Mouse (Mus musculus) forebrain, embryonic 14.5 days (tissue): ENCODE data around the gene Zfp326. TPM values are rescaled to one million over a fixed set of nuclear protein-coding genes. Genes with fewer than 3 reads are reported as not detected.

Experiments used
- ATAC-seq: fragments of 200-750 bp; cut with Nextera tagmentation; 2 replicates; pipeline ENCODE4 v1.8.0; 2017; ENCODE audit warnings: mild to moderate bottlenecking, moderate library complexity
- DNase-seq: peaks from one replicate; pipeline ENCODE4 v3.0.0-alpha.2; 2015; ENCODE audit warnings: low spot score
- H3K27ac ChIP-seq: fragments of 300-500 bp; sonication (generic); 2 replicates; pipeline ENCODE4 v1.5.1; 2014; ENCODE audit warnings: low read depth, mild to moderate bottlenecking, control low read depth, low read length, moderate library complexity
- H3K27me3 ChIP-seq: fragments of 300-500 bp; sonication (generic); replicated peaks from 2 replicates; pipeline ENCODE4 v1.6.1; 2014; ENCODE audit warnings: low read length, control low read depth, mixed read lengths; ENCODE audit not compliant: control insufficient read depth, insufficient read depth
- H3K36me3 ChIP-seq: fragments of 300-500 bp; sonication (generic); 2 replicates; pipeline ENCODE4 v1.6.1; 2014; ENCODE audit warnings: low read length, control low read depth; ENCODE audit not compliant: control insufficient read depth, insufficient read depth
- H3K4me1 ChIP-seq: fragments of 300-500 bp; sonication (generic); 2 replicates; pipeline ENCODE4 v1.6.1; 2014; ENCODE audit warnings: antibody characterized with exemption, low read length, control low read depth; ENCODE audit not compliant: control insufficient read depth, insufficient read depth
- H3K4me2 ChIP-seq: fragments of 300-500 bp; sonication (generic); 2 replicates; pipeline ENCODE4 v1.6.1; 2014; ENCODE audit warnings: mild to moderate bottlenecking, control low read depth, low read length
- H3K4me3 ChIP-seq: fragments of 300-500 bp; sonication (generic); 2 replicates; pipeline ENCODE4 v1.5.1; 2014; ENCODE audit warnings: low read depth, low read length, control low read depth
- H3K9ac ChIP-seq: fragments of 300-500 bp; sonication (generic); 2 replicates; pipeline ENCODE4 v1.6.1; 2014; ENCODE audit warnings: mild to moderate bottlenecking, low read length, control low read depth, moderate library complexity
- H3K9me3 ChIP-seq: fragments of 300-500 bp; sonication (generic); replicated peaks from 2 replicates; pipeline ENCODE4 v1.6.1; 2016; ENCODE audit warnings: low read length, control low read depth, mixed read lengths; ENCODE audit not compliant: control insufficient read depth
- WGBS: fragments of 180-500 bp; shearing (Covaris S2); extraction: QIAGEN DNeasy Blood & Tissue Kit; methylation state at CpG from one replicate; pipeline ENCODE4 v1.1.7; 2014; 5-methylcytosine and 5-hydroxymethylcytosine counted together
- polyA plus RNA-seq: library from polyadenylated mRNA; unstranded; fragments of >200 nt; fragmentation: Nextera tagmentation; extraction: Ambion mirVana; gene quantifications from 2 replicates; pipeline ENCODE4 v1.2.1, GENCODE M21; 2014

Zfp326 gene
- polyA plus RNA-seq, 1 experiment from 2014 or later, result 29.6 TPM

DNA sequence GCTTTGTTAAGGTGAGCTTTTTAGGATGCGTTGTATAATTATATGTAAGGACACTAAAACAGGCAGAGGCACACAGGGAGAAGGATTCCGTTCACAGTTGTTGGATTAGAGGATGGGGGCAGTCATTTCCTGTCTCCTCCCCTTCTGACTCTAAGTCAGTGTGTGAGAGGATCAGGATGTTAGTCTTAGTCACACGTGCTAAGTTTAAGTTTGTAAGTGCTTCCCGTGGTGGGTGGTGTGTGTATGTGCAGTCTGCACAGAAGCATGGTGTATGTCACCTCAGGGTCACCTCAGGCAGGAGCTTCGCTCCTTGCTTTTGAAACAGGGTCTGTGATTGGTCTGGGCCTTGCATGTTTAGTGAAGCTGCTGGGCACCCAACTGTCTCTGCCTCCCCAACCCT is 35.1 kb downstream of the Zfp326 start:
- no peak overlapping the region for H3K4me3 ChIP-seq
- H3K4me1 ChIP-seq, result no peaks in the 10 kb centered on the region
- no peak overlapping the region for H3K4me2 ChIP-seq
- no peak overlapping the region for H3K27ac ChIP-seq
- H3K9me3 ChIP-seq, result no peaks in the 10 kb centered on the region
- no peaks in the 10 kb centered on the region for H3K27me3 ChIP-seq
- no peak for DNase-seq
- no peak for ATAC-seq
- H3K36me3 ChIP-seq, result peaks cover 81% of the 10 kb centered on the region
- 89% methylated on average over 5 of the region's 5 CpGs for WGBS
- H3K9ac ChIP-seq, result no peak overlapping the region

DNA sequence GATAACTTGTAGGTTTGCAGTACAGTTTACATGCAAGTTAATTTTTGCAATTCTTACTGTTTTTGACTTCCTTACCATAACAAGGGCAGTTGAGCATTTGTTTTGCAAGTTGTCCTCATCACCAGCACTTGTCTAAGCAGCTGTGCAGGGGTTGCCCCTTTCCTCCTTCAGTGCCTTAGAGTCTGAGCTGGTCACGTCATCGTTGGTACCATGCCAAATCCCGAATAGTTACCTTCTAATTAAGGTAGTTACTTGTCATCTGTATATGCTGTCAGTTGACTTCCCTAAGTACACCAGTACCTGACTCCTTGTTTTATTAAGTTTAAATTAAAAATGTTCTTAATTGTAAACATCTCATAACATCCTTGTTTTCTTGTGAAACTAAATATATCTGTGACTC is 41.0 kb downstream of the Zfp326 start:
- H3K4me2 ChIP-seq, result no peak overlapping the region
- H3K4me1 ChIP-seq, result no peaks in the 10 kb centered on the region
- H3K36me3 ChIP-seq, result peaks cover 54% of the 10 kb centered on the region
- ATAC-seq (no peak), DNase-seq (no peak)
- H3K4me3 ChIP-seq, result no peak overlapping the region
- no peak overlapping the region for H3K9ac ChIP-seq
- H3K9me3 ChIP-seq, result no peaks in the 10 kb centered on the region
- H3K27ac ChIP-seq, result no peak overlapping the region
- 82% methylated on average over 3 of the region's 3 CpGs for WGBS
- no peaks in the 10 kb centered on the region for H3K27me3 ChIP-seq

- no peak for ATAC-seq
- peaks cover 45% of the 10 kb centered on the region for H3K36me3 ChIP-seq
Measured at GRCm38 (mm10) chr5:105918289-105918688, 41.9 kb downstream of the Zfp326 start.

GRCm38 (mm10) chr5:105922818-105923487 is 46.6 kb downstream of the Zfp326 start:
- Histone ChIP-seq H3K27ac (no peak overlapping the region), H3K4me3 (no peak overlapping the region)
- no peak for ATAC-seq

More at GRCm38 (mm10) chr5:105918289-105918688, 41.9 kb downstream of the Zfp326 start:
- WGBS, result 84% methylated on average over 6 of the region's 6 CpGs
- H3K27me3 ChIP-seq, result no peaks in the 10 kb centered on the region
- no peak overlapping the region for H3K4me2 ChIP-seq
- no peak overlapping the region for H3K27ac ChIP-seq
- no peaks in the 10 kb centered on the region for H3K4me1 ChIP-seq
- H3K4me3 ChIP-seq, result no peak overlapping the region
- no peaks in the 10 kb centered on the region for H3K9me3 ChIP-seq
- H3K9ac ChIP-seq, result no peak overlapping the region
- DNase-seq, result no peak

DNA sequence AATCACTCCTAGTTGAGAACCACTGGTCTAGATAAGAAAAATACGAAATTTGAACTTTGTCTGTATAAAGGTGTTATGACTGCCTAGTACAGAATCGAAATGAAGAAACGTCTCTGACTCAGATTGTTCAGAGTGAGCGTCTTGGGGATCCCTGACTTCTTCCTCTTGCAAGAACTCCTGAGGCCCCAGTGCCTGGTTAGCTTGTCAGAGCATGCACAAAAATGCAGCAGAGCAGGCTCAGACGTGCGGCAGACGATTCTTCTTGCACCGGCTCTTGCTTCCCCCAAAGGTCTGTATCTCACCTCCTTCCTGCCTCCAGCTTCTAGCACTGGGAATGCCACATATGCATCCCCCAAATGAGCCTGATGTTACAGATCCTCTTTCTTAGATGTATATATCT is 48.0 kb downstream of the Zfp326 start:
- H3K36me3 ChIP-seq, result peaks cover 9% of the 10 kb centered on the region; the same call in 1 of the 2 replicates

More at GRCm38 (mm10) chr5:105922818-105923487, 46.6 kb downstream of the Zfp326 start:
- Histone ChIP-seq H3K4me1 (no peaks in the 10 kb centered on the region), H3K4me2 (no peak overlapping the region), H3K9ac (no peak overlapping the region), H3K9me3 (no peaks in the 10 kb centered on the region), H3K27me3 (no peaks in the 10 kb centered on the region), H3K36me3 (peaks cover 16% of the 10 kb centered on the region)
- DNase-seq, result no peak
- WGBS, result 80% methylated on average over 12 of the region's 12 CpGs

GRCm38 (mm10) chr5:105925568-105926255 is 49.3 kb downstream of the Zfp326 start:
- DNase-seq (peak; percentile 43), ATAC-seq (peak; percentile 32; the same call in 1 of the 2 replicates)
- H3K27me3 ChIP-seq, result no peaks in the 10 kb centered on the region
- H3K27ac ChIP-seq, result no peak overlapping the region
- H3K4me1 ChIP-seq, result no peaks in the 10 kb centered on the region
- no peak overlapping the region for H3K9ac ChIP-seq
- 75% methylated on average over 14 of the region's 14 CpGs for whole genome bisulfite sequencing
- H3K9me3 ChIP-seq, result no peaks in the 10 kb centered on the region
- no peak overlapping the region for H3K4me3 ChIP-seq
- H3K4me2 ChIP-seq, result no peak overlapping the region
- peaks cover 4% of the 10 kb centered on the region; the same call in 1 of the 2 replicates for H3K36me3 ChIP-seq

More for the DNA sequence above, 48.0 kb downstream of the Zfp326 start:
- Histone ChIP-seq H3K4me2 (no peak overlapping the region), H3K4me1 (no peaks in the 10 kb centered on the region), H3K9ac (no peak overlapping the region), H3K4me3 (no peak overlapping the region), H3K27ac (no peak overlapping the region), H3K27me3 (no peaks in the 10 kb centered on the region), H3K9me3 (no peaks in the 10 kb centered on the region)
- no peak for ATAC-seq
- WGBS, result 87% methylated on average over 8 of the region's 8 CpGs
- DNase-seq, result no peak

- DNase-seq (peak; percentile 56), ATAC-seq (no peak)
- H3K4me1 ChIP-seq, result no peaks in the 10 kb centered on the region
- H3K4me3 ChIP-seq, result no peak overlapping the region
- no peak overlapping the region for H3K27ac ChIP-seq
- H3K9ac ChIP-seq, result no peak overlapping the region
- 0 out of 2 replicates have a peak, but pooled peaks cover 9% of the 10 kb centered on the region for H3K36me3 ChIP-seq
- H3K4me2 ChIP-seq, result no peak overlapping the region
- no peaks in the 10 kb centered on the region for H3K27me3 ChIP-seq
- 32% methylated on average over 3 of the region's 3 CpGs for WGBS
- 0 out of 2 replicates have a peak, but pooled peaks cover 10% of the 10 kb centered on the region for H3K9me3 ChIP-seq
Measured at GRCm38 (mm10) chr5:105930282-105930681, 53.9 kb downstream of the Zfp326 start.

DNA sequence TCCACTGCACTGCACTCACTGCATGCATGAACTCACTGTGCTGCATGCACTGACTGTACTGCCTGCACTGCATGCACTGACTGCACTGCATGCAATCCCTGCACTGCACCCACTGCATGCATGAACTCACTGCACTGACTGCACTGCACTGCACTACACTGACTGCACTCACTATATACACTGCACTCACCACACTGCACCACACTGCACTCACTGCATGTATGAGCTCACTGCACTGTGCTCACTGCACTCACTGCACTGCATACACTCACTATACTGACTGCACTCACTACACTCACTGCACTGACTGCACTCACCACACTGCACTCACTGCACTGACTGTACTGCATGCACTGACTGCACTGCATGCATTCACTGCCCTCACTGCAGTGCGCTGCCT is 56.0 kb downstream of the Zfp326 start:
- 0 out of 2 replicates have a peak, but pooled peaks cover 9% of the 10 kb centered on the region for H3K36me3 ChIP-seq
- no peaks in the 10 kb centered on the region for H3K27me3 ChIP-seq
- H3K4me3 ChIP-seq, result no peak overlapping the region
- 95% methylated on average over 1 of the region's 1 CpGs for WGBS
- no peak overlapping the region for H3K9ac ChIP-seq
- 0 out of 2 replicates have a peak, but pooled peaks cover 10% of the 10 kb centered on the region for H3K9me3 ChIP-seq
- H3K4me1 ChIP-seq, result no peaks in the 10 kb centered on the region
- ATAC-seq (no peak), DNase-seq (no peak)
- no peak overlapping the region for H3K27ac ChIP-seq
- H3K4me2 ChIP-seq, result no peak overlapping the region

- ATAC-seq (no peak), DNase-seq (no peak)
- Histone ChIP-seq H3K4me3 (no peak overlapping the region), H3K4me2 (no peak overlapping the region), H3K9ac (no peak overlapping the region), H3K36me3 (no peaks in the 10 kb centered on the region), H3K9me3 (no peaks in the 10 kb centered on the region), H3K27ac (no peak overlapping the region), H3K4me1 (no peaks in the 10 kb centered on the region), H3K27me3 (no peaks in the 10 kb centered on the region)
- 92% methylated on average over 2 of the region's 2 CpGs for WGBS
Measured at GRCm38 (mm10) chr5:105941951-105942350, 65.6 kb downstream of the Zfp326 start.
